ENCODE assay signal across 12 mouse cellular contexts in genomic region chr8:84519767-84520626, GRCm38 (mm10).
DNase-seq lines count a peak whose midpoint lies in the region; ATAC-seq lines count a peak whose summit lies in the region.
"Had no signal": no experiment of that assay in that cellular context is flagged by ENCODE, and none has a peak within 500 bp of the region (broad histone marks: within the 10 kb centered on the region; RNA-seq: fewer than 3 reads in every experiment).

No protein-coding gene starts in this region.

- H3K27me3 ChIP-seq in hindbrain, embryonic 13.5 days, result no peaks in the 10 kb centered on the region
- H3K27me3 ChIP-seq in hindbrain, embryonic 11.5 days (ENCODE audit: control insufficient read depth, insufficient read depth, low read length), result no peaks in the 10 kb centered on the region
- no peaks in the 10 kb centered on the region for H3K27me3 ChIP-seq in forebrain, embryonic 14.5 days (replicated peaks; ENCODE audit: control insufficient read depth, insufficient read depth, low read length)
- no peaks in the 10 kb centered on the region for H3K27me3 ChIP-seq in heart, embryonic 13.5 days (replicated peaks)

- intact Hi-C loops in left cerebral cortex, postnatal 36 days (cut with DNase I), result loop anchor here (5.0 kb wide), 1 partner anchor 103 kb away; no protein-coding TSS in a partner anchor

- WGBS in hindbrain, embryonic 13.5 days, result 83% methylated on average over 17 of the region's 17 CpGs
- WGBS in hindbrain, embryonic 11.5 days, result 86% methylated on average over 17 of the region's 17 CpGs
- 67% methylated on average over 17 of the region's 17 CpGs for WGBS in forebrain, embryonic 14.5 days
- 38% methylated on average over 17 of the region's 17 CpGs for WGBS in heart, embryonic 13.5 days

- H3K9ac ChIP-seq in hindbrain, embryonic 13.5 days, result no peak overlapping the region
- H3K9ac ChIP-seq in hindbrain, embryonic 11.5 days (ENCODE audit: low read depth, low read length), result no peak overlapping the region
- no peak overlapping the region for H3K9ac ChIP-seq in forebrain, embryonic 14.5 days (ENCODE audit: low read length)
- H3K9ac ChIP-seq in heart, embryonic 13.5 days, result peak overlapping the region; percentile 67
- H3K9ac ChIP-seq: liver, postnatal 0 days had no signal

- peaks cover 69% of the 10 kb centered on the region for H3K36me3 ChIP-seq in hindbrain, embryonic 13.5 days
- 0 out of 2 replicates have a peak, but pooled peaks cover 2% of the 10 kb centered on the region for H3K36me3 ChIP-seq in hindbrain, embryonic 11.5 days (ENCODE audit: control insufficient read depth, insufficient read depth, low read length)
- peaks cover 4% of the 10 kb centered on the region; the same call in 1 of the 2 replicates for H3K36me3 ChIP-seq in forebrain, embryonic 14.5 days (ENCODE audit: control insufficient read depth, insufficient read depth, low read length)
- H3K36me3 ChIP-seq in heart, embryonic 13.5 days, result no peaks in the 10 kb centered on the region

- no peak for ATAC-seq in hindbrain, embryonic 13.5 days (ENCODE audit: low FRiP score)
- no peak for ATAC-seq in hindbrain, embryonic 11.5 days (ENCODE audit: low FRiP score)
- ATAC-seq in forebrain, embryonic 14.5 days, result peak; percentile 55; the same call in 1 of the 2 replicates
- ATAC-seq in heart, embryonic 13.5 days (ENCODE audit: extremely low read depth, insufficient number of reproducible peaks, low FRiP score, low TSS enrichment), result no peak
- no peak for ATAC-seq in granulocyte monocyte progenitor cell, adult 5-6 weeks (replicated peaks; ENCODE audit: poor library complexity, severe bottlenecking)
- ATAC-seq: activated CD4-positive, CD25-positive, alpha-beta regulatory T cell, adult 4 months; liver, postnatal 0 days had no signal

- no peaks in the 10 kb centered on the region for H3K4me1 ChIP-seq in hindbrain, embryonic 13.5 days (replicated peaks)
- no peaks in the 10 kb centered on the region for H3K4me1 ChIP-seq in hindbrain, embryonic 11.5 days (replicated peaks; ENCODE audit: control insufficient read depth, insufficient read depth, low read length)
- H3K4me1 ChIP-seq in forebrain, embryonic 14.5 days (ENCODE audit: control insufficient read depth, insufficient read depth, low read length), result peaks cover 5% of the 10 kb centered on the region; the same call in 1 of the 2 replicates
- H3K4me1 ChIP-seq in heart, embryonic 13.5 days, result peaks cover 10% of the 10 kb centered on the region

- 0 out of 2 replicates have a peak overlapping the region, but pooled peaks have one; percentile 48 for H3K27ac ChIP-seq in hindbrain, embryonic 13.5 days
- no peak overlapping the region for H3K27ac ChIP-seq in hindbrain, embryonic 11.5 days (ENCODE audit: low read depth, low read length)
- H3K27ac ChIP-seq in forebrain, embryonic 14.5 days (ENCODE audit: low read depth, low read length), result peak overlapping the region; percentile 67
- H3K27ac ChIP-seq in heart, embryonic 13.5 days (replicated peaks), result peak overlapping the region; percentile 13

- H3K4me3 ChIP-seq in hindbrain, embryonic 13.5 days, result no peak overlapping the region
- H3K4me3 ChIP-seq in hindbrain, embryonic 11.5 days (ENCODE audit: low read depth, low read length), result no peak overlapping the region
- no peak overlapping the region for H3K4me3 ChIP-seq in forebrain, embryonic 14.5 days (ENCODE audit: low read depth, low read length)
- H3K4me3 ChIP-seq in heart, embryonic 13.5 days, result no peak overlapping the region

- no peaks in the 10 kb centered on the region for H3K9me3 ChIP-seq in hindbrain, embryonic 13.5 days
- H3K9me3 ChIP-seq in hindbrain, embryonic 11.5 days (ENCODE audit: control insufficient read depth, low read length), result no peaks in the 10 kb centered on the region
- no peaks in the 10 kb centered on the region for H3K9me3 ChIP-seq in forebrain, embryonic 14.5 days (replicated peaks; ENCODE audit: control insufficient read depth, low read length)
- H3K9me3 ChIP-seq in heart, embryonic 13.5 days, result no peaks in the 10 kb centered on the region

- H3K4me2 ChIP-seq in hindbrain, embryonic 13.5 days, result no peak overlapping the region
- no peak overlapping the region for H3K4me2 ChIP-seq in hindbrain, embryonic 11.5 days (replicated peaks; ENCODE audit: low read depth, low read length)
- no peak overlapping the region for H3K4me2 ChIP-seq in forebrain, embryonic 14.5 days (ENCODE audit: low read length)
- H3K4me2 ChIP-seq in heart, embryonic 13.5 days, result peak overlapping the region; percentile 31

- DNase-seq in hindbrain, embryonic 11.5 days (ENCODE audit: low spot score), result no peak
- peak; percentile 49 for DNase-seq in forebrain, embryonic 14.5 days (ENCODE audit: low spot score)
- peak; percentile 81 to 85 for DNase-seq in left cerebral cortex, postnatal 36 days (ENCODE audit: low spot score in 2 of 2)
- no peak for DNase-seq in urinary bladder, postnatal 4 days (ENCODE audit: low spot score in 2 of 2)
- no peak for DNase-seq in yolk sac, embryonic 10.5 days (ENCODE audit: low spot score)
- DNase-seq: gastrocnemius, postnatal 14 days; kidney, postnatal 14 days; liver, postnatal 0 days had no signal

Comparison
In these comparisons a context has a peak if more than half of its experiments do, and no peak if none do; other contexts are left out.
1. DNase-seq: peak in forebrain, embryonic 14.5 days (single experiment) and left cerebral cortex, postnatal 36 days (2 of 2); none in hindbrain, embryonic 11.5 days (single experiment), urinary bladder, postnatal 4 days (0 of 2) and yolk sac, embryonic 10.5 days (single experiment).